Mouse (Mus musculus) MEL (cell line): ENCODE results near the gene Gtsf1l. TPM values are rescaled to one million over a fixed set of nuclear protein-coding genes. Genes with fewer than 3 reads are reported as not detected.

ENCODE experiments used
- DNase-seq: peaks from one replicate; pipeline ENCODE4 v3.0.0; 2011; ENCODE audit warnings: low read depth, low spot score
- H3K27ac ChIP-seq: 2 replicates; pipeline ENCODE4 v1.5.1; 2012; ENCODE audit warnings: low read depth, mild to moderate bottlenecking, control low read depth, low read length, moderate library complexity; ENCODE audit not compliant: control insufficient read depth
- H3K27me3 ChIP-seq, 2 experiments: fragments of 150-350 bp in 1 of 2; sonication (generic) in 1 of 2; 2 replicates each; pipeline ENCODE4 v1.6.1; 2012; ENCODE audit warnings: low read length in 2 of 2, mild to moderate bottlenecking in 2 of 2, improper control_type of control experiment in 1 of 2, moderate library complexity in 1 of 2; ENCODE audit not compliant: insufficient read depth in 2 of 2, control insufficient read depth in 1 of 2
- H3K36me3 ChIP-seq, 2 experiments: 2 replicates each; pipeline ENCODE4 v1.6.1; 2012 to 2014; ENCODE audit warnings: low read length in 2 of 2, improper control_type of control experiment in 1 of 2, inconsistent platforms in 1 of 2, mild to moderate bottlenecking in 1 of 2; ENCODE audit not compliant: insufficient read depth in 2 of 2, control insufficient read depth in 1 of 2
- H3K4me1 ChIP-seq, 2 experiments: fragments of 150-350 bp in 1 of 2; sonication (generic) in 1 of 2; 2 replicates each; pipeline ENCODE4 v1.6.1; 2012; ENCODE audit warnings: low read length in 2 of 2, improper control_type of control experiment in 1 of 2, mild to moderate bottlenecking in 1 of 2; ENCODE audit not compliant: insufficient read depth in 2 of 2, control insufficient read depth in 1 of 2
- H3K4me3 ChIP-seq, 2 experiments: fragments of 150-350 bp in 1 of 2; sonication (generic) in 1 of 2; 2 replicates each; pipeline ENCODE4 v1.5.1; 2012; ENCODE audit warnings: low read depth in 2 of 2, low read length in 2 of 2, mild to moderate bottlenecking in 2 of 2, moderate library complexity in 2 of 2, control low read depth in 1 of 2, improper control_type of control experiment in 1 of 2; ENCODE audit not compliant: control insufficient read depth in 1 of 2, insufficient read depth in 1 of 2
- H3K79me2 ChIP-seq: 2 replicates; pipeline ENCODE4 v1.6.1; 2012; ENCODE audit warnings: mild to moderate bottlenecking, low read length, moderate library complexity; ENCODE audit not compliant: control insufficient read depth, poor library complexity, insufficient read depth
- H3K9ac ChIP-seq: 2 replicates; pipeline ENCODE4 v1.6.1; 2012; ENCODE audit warnings: low read depth, mild to moderate bottlenecking, control low read depth, low read length, moderate library complexity; ENCODE audit not compliant: control insufficient read depth, poor library complexity, severe bottlenecking
- H3K9me3 ChIP-seq: fragments of 150-350 bp; sonication (generic); replicated peaks from 2 replicates; pipeline ENCODE4 v1.6.1; 2012; ENCODE audit warnings: mild to moderate bottlenecking, low read length, improper control_type of control experiment, moderate library complexity; ENCODE audit not compliant: insufficient read depth
- CHD2 ChIP-seq: IDR thresholded peaks from 2 replicates; pipeline ENCODE4 v1.6.1; 2011; ENCODE audit warnings: low read length, improper control_type of control experiment
- E2F4 ChIP-seq: IDR thresholded peaks from 2 replicates; pipeline ENCODE4 v1.6.1; 2011; ENCODE audit warnings: low read depth, low read length, improper control_type of control experiment, borderline replicate concordance
- EP300 ChIP-seq, 2 experiments: IDR thresholded peaks; 2 replicates each; pipeline ENCODE4 v1.6.1; 2011; ENCODE audit warnings: improper control_type of control experiment in 2 of 2, low read length in 2 of 2, low read depth in 1 of 2, mild to moderate bottlenecking in 1 of 2
- ETS1 ChIP-seq: IDR thresholded peaks from 2 replicates; pipeline ENCODE4 v1.6.1; 2012; ENCODE audit warnings: low read depth, mild to moderate bottlenecking, inconsistent platforms, low read length, improper control_type of control experiment, moderate library complexity
- GATA1 ChIP-seq: IDR thresholded peaks from 2 replicates; pipeline ENCODE4 v1.6.1; 2011; ENCODE audit warnings: low read depth, low read length, improper control_type of control experiment
- HCFC1 ChIP-seq: IDR thresholded peaks from 2 replicates; pipeline ENCODE4 v1.6.1; 2012; ENCODE audit warnings: low read depth, mild to moderate bottlenecking, inconsistent platforms, low read length, improper control_type of control experiment, moderate library complexity
- JUND ChIP-seq: IDR thresholded peaks from 2 replicates; pipeline ENCODE4 v1.6.1; 2011; ENCODE audit warnings: low read depth, mild to moderate bottlenecking, improper control_type of control experiment, low read length
- KAT2A ChIP-seq: conservative IDR thresholded peaks from 2 replicates; pipeline ENCODE4 v1.6.1; 2012; ENCODE audit warnings: low read depth, low read length, improper control_type of control experiment, inconsistent platforms
- MAFK ChIP-seq: IDR thresholded peaks from 2 replicates; pipeline ENCODE4 v1.6.1; 2011; ENCODE audit warnings: low read depth, mild to moderate bottlenecking, low read length, improper control_type of control experiment, borderline replicate concordance
- MAX ChIP-seq: IDR thresholded peaks from 2 replicates; pipeline ENCODE4 v1.6.1; 2011; ENCODE audit warnings: low read length, improper control_type of control experiment
- MAZ ChIP-seq: IDR thresholded peaks from 2 replicates; pipeline ENCODE4 v1.6.1; 2012; ENCODE audit warnings: low read depth, mild to moderate bottlenecking, inconsistent platforms, low read length, improper control_type of control experiment
- POLR2A ChIP-seq, 2 experiments: IDR thresholded peaks; 2 replicates each; pipeline ENCODE4 v1.6.1; 2011 to 2012; ENCODE audit warnings: low read length in 2 of 2, mild to moderate bottlenecking in 2 of 2, control low read depth in 1 of 2, improper control_type of control experiment in 1 of 2, low read depth in 1 of 2, moderate library complexity in 1 of 2; ENCODE audit not compliant: control insufficient read depth in 1 of 2, insufficient read depth in 1 of 2, poor library complexity in 1 of 2
- RCOR1 ChIP-seq: IDR thresholded peaks from 2 replicates; pipeline ENCODE4 v1.6.1; 2012; ENCODE audit warnings: low read depth, mild to moderate bottlenecking, inconsistent platforms, low read length, improper control_type of control experiment
- SIN3A ChIP-seq: IDR thresholded peaks from 2 replicates; pipeline ENCODE4 v1.6.1; 2012; ENCODE audit warnings: low read length, improper control_type of control experiment, inconsistent platforms
- TBP ChIP-seq: IDR thresholded peaks from 2 replicates; pipeline ENCODE4 v1.8.0; 2011; ENCODE audit warnings: low read depth, low read length, improper control_type of control experiment
- ZC3H11A ChIP-seq: IDR thresholded peaks from 2 replicates; pipeline ENCODE4 v1.6.1; 2012; ENCODE audit warnings: low read depth, mild to moderate bottlenecking, inconsistent platforms, low read length, improper control_type of control experiment
- ZKSCAN1 ChIP-seq: IDR thresholded peaks from 2 replicates; pipeline ENCODE4 v1.6.1; 2012; ENCODE audit warnings: low read depth, mild to moderate bottlenecking, inconsistent platforms, low read length, improper control_type of control experiment, moderate library complexity
- ZMIZ1 ChIP-seq: IDR thresholded peaks from 2 replicates; pipeline ENCODE4 v1.6.1; 2012; ENCODE audit warnings: low read depth, mild to moderate bottlenecking, inconsistent platforms, low read length, improper control_type of control experiment, moderate library complexity
- ZNF384 ChIP-seq: IDR thresholded peaks from 2 replicates; pipeline ENCODE4 v1.6.1; 2012; ENCODE audit warnings: low read depth, mild to moderate bottlenecking, inconsistent platforms, low read length, improper control_type of control experiment
- polyA plus RNA-seq, 2 experiments: library from polyadenylated mRNA; stranded (reverse) in 1 of 2; unstranded in 1 of 2; fragments of >175 nt in 1 of 2; fragments of >200 nt in 1 of 2; gene quantifications; 2 replicates each; pipeline versions ENCODE4 v1.2.1 to v1.2.4; 2012; ENCODE audit warnings: low replicate concordance in 2 of 2, low read depth in 1 of 2; ENCODE audit not compliant: insufficient read length in 2 of 2, insufficient read depth in 1 of 2, missing spikeins in 1 of 2
- total RNA-seq: library from RNA; depleted of rRNA; stranded (reverse); fragments of 300-350 nt; gene quantifications from 2 replicates; pipeline ENCODE4 v1.2.3, GENCODE M21; 2012

Gene Gtsf1l
- total and polyA plus RNA-seq, 3 experiments = not detected

DNA sequence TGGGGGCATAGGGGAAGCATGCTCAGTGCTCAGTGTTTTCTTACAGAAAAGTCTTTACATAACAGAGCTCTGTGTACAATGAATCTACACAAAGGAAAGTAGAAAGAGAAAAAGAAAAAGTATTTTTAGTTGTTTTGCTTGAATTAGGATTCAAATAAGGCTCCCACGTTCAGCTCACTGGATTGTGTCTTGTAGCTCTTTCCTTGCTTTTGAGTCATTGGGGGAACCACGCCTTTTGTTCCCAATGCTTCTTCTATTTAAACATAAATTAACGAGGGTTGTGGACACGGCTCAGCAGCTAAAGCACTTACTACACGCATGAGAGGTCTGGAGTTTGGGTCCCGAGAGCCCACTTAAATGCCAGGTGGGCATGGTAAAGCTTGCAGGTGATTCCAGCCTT, 48.3 kb upstream of the Gtsf1l start:
- no peak overlapping the region for H3K27ac ChIP-seq
- no peak for TF ChIP-seq RCOR1
- no peak for TF ChIP-seq SIN3A
- no peak for TF ChIP-seq JUND
- no peak for TF ChIP-seq MAX
- TF ChIP-seq ETS1 = no peak
- TF ChIP-seq EP300 (IDR thresholded peaks at IDR 0.05; ENCODE audit: low read depth in 1 of 2, low read length in 2 of 2) = no peak
- TF ChIP-seq ZC3H11A = no peak
- no peak for TF ChIP-seq MAZ

DNA sequence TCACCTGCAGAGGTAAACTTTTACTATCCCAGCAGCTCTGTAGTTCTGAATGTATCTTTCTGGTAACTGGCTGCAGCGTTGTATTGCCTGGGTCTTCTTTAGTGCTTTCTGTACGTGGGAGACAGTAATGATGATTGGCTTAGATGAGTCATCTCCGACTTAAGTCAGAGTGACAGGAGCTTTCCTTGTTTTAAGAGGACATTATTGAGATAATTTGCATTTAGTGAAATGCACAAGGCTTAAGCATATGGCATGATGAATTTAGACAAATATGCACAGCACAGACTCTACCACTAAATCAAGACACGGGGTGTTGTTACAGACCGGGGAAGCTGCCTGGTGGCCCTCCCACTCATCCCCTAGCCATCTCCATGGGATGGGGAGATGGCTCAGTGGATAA, 44.7 kb upstream of the Gtsf1l start:
- TF ChIP-seq MAFK (no peak), RCOR1 (no peak), HCFC1 (no peak), E2F4 (no peak), ZMIZ1 (no peak), EP300 (IDR thresholded peaks at IDR 0.05; ENCODE audit: low read depth in 1 of 2, low read length in 2 of 2) (no peak), JUND (no peak), KAT2A (no peak), POLR2A (IDR thresholded peaks at IDR 0.05; ENCODE audit: control insufficient read depth in 1 of 2, insufficient read depth in 1 of 2, low read depth in 1 of 2, low read length in 2 of 2, poor library complexity in 1 of 2) (no peak), ZKSCAN1 (no peak), ZNF384 (no peak)
- Histone ChIP-seq H3K27ac (no peak overlapping the region), H3K9ac (no peak overlapping the region), H3K27me3 (no peaks in the 10 kb centered on the region; a peak in 1 of 4 replicates), H3K9me3 (no peaks in the 10 kb centered on the region), H3K4me3 (no peak overlapping the region), H3K36me3 (no peaks in the 10 kb centered on the region), H3K79me2 (no peaks in the 10 kb centered on the region), H3K4me1 (no peaks in the 10 kb centered on the region)
- no peak for DNase-seq

More for the DNA sequence above, 48.3 kb upstream of the Gtsf1l start:
- no peaks in the 10 kb centered on the region for H3K79me2 ChIP-seq
- no peak overlapping the region for H3K9ac ChIP-seq
- H3K36me3 ChIP-seq = no peaks in the 10 kb centered on the region
- H3K4me1 ChIP-seq = no peaks in the 10 kb centered on the region
- H3K27me3 ChIP-seq = no peaks in the 10 kb centered on the region
- H3K9me3 ChIP-seq = no peaks in the 10 kb centered on the region
- H3K4me3 ChIP-seq = no peak overlapping the region
- DNase-seq = no peak

DNA sequence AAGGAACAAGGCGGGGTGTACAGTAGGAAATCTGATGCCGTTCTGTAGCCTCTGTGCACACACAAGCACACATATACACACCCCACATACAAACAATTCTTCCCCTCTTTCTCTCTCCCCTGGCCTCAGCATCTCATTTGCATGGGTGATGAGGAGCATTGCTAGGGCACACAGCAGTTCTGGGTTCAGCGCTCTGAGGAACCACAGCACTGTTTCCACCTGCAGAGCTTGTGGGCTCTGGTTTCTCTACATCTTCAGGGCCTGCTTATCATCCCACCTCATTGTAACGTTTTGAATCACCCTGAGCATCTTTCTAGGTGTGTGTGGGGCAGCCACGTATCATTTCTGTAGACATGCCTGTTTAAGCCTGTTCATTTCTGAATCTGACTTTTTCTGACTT, 43.2 kb upstream of the Gtsf1l start:
- Histone ChIP-seq H3K4me1 (no peaks in the 10 kb centered on the region), H3K27me3 (no peaks in the 10 kb centered on the region; a peak in 2 of 4 replicates), H3K9me3 (no peaks in the 10 kb centered on the region), H3K9ac (no peak overlapping the region), H3K4me3 (no peak overlapping the region), H3K36me3 (no peaks in the 10 kb centered on the region), H3K79me2 (no peaks in the 10 kb centered on the region), H3K27ac (no peak overlapping the region)
- TF ChIP-seq CHD2 (no peak), POLR2A (IDR thresholded peaks at IDR 0.05; ENCODE audit: control insufficient read depth in 1 of 2, insufficient read depth in 1 of 2, low read depth in 1 of 2, low read length in 2 of 2, poor library complexity in 1 of 2) (no peak), GATA1 (no peak), TBP (no peak), RCOR1 (no peak), ETS1 (no peak), EP300 (IDR thresholded peaks at IDR 0.05; ENCODE audit: low read depth in 1 of 2, low read length in 2 of 2) (no peak), ZMIZ1 (no peak), MAFK (no peak)
- no peak for DNase-seq
